Mouse (Mus musculus): ENCODE measurements around the gene Lat. TPM values are rescaled to one million over a fixed set of nuclear protein-coding genes. Genes with fewer than 3 reads are reported as not detected.
"Not testable (repeated sequence)": the region's sequence is repeated elsewhere in the genome, so short reads cannot be mapped to it uniquely, and the experiment has no call there.

Lat gene
- total RNA-seq, 2 experiments from 2014 or later, result 0.35 to 1.6 TPM

DNA sequence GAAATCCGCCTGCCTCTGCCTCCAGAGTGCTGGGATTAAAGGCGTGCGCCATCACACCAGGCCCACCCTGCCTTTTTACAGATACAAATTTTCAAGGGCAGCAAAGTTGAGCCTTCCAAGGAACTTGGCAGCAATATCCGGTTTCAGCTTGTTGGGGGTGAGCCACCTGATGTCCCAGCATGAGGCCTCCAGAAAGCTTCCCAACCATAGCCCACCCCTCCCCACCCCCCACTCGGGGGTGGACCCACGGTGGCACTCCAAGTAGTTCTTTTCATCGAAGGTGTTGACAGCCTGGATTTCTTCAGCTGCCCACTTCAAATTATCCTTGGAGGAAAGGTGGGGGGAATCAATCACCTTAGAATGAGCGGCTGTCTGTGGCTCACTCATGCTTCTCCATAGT is 30.5 kb downstream of the Lat start:
- ATAC-seq (replicated peaks; ENCODE audit: poor library complexity), result no peak

DNA sequence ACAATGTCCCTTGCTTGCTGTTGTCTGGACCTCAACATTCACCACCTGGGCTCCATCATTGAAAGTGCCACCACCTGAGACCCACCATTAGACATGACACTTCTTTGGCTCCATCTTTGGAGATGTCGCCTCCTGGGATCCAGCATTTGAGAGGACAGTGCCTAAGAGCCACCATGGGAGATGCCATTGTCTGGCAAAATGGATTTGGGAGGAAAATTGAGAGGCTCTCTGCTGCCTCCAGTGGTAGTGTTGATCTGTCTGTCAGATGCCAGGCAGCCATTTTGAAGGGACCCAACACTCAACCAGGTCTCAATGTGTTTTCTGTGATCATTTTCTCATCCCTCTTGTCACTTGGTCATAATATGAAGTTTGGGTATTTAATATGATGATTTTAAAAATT is 33.8 kb downstream of the Lat start:
- peak; percentile 65 for ATAC-seq (replicated peaks; ENCODE audit: poor library complexity)

DNA sequence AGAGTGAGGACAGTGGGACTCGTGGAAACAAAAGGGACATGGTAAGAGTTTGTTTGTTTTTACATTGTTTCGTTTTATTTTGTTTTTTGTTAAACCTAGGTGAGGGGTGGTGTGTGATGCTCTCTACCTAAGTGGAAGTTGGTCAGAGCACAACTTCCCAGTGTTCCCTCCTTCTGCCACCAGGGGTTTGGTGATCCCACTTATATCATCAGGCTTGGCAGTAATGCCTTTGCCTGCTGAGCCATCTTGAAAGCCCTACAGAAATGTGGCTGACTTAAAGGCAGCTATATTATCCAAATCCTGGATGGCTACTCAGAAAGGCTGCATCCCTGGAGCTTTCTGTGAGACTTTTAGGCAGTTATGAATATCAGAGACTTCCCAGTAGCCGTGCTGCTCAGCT is 36.7 kb downstream of the Lat start:
- no peak for ATAC-seq (replicated peaks; ENCODE audit: poor library complexity)

DNA sequence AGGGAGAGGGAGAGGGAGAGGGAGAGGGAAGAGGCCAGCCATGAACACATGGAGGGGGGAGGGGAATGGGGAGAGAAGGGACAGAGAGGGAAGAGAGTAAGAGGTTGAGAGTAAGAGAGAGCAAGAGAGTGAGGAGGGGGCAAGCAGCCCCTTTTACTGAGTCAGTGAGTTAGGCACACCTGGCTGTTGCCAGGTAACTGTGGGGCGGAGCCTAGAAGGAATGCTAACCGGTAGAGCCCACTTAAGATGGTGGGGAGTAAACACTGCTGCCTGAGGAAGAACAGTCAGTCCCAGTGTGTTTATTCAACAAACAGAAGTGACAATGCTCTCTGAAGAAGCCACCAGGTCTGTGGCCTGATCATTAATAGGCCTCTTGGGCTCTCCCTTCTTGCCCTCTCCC is 38.7 kb downstream of the Lat start:
- ATAC-seq (replicated peaks; ENCODE audit: poor library complexity), result no peak

DNA sequence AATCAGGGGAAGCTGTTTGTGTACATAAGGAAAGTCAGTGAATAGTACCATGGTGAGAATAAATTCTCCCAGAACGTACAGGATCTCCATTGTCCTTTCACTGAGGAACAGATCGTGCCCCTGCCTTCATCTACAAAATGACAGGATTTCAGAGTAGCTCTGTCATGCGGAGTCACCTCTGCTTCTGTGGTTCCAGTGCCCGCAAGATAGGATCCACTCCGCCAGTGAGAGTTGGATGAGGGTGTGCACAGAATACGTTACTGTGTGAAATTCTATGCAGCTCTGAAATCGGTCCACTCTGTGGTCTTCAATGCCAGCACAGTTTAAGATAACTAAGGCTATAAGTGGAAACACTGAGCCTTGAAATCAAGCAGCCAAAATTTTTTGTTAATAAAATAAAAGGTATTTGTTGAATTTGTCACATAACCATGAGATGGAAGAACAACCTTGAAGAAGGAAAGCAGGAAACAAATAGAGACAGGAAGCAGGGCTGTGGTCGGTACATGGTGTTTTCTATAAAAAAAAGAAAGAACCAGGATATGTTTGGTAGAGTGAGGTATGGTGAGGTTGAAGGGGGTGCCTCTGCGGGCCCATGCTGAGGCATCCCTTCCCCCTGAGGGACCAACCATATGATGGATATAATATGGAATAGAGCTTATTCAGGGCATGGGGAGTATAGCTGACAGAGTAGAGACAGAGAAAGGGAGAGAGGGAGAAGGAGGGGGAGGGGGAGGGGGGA is 39.3 kb downstream of the Lat start:
- 0 out of 2 replicates have a peak, but pooled peaks have one; percentile 29 for ATAC-seq (replicated peaks; ENCODE audit: poor library complexity)

DNA sequence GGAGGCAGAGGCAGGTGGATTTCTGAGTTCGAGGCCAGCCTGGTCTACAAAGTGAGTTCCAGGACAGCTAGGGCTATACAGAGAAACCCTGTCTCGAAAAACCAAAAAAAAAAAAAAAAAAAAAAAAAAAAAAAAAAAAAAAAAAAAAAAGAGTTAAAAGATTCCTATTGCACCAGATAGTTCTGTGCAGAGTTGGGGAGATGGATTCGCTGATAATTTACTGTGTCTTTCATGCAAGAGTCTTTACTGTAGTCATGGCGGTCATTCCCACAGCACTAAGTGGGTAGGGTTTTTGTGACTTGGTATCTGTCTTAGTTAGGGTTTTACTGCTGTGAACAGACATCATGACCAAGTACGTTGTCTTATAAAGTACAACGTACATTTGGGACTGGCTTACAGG is 40.5 kb downstream of the Lat start:
- not testable (repeated sequence) for ATAC-seq (replicated peaks; ENCODE audit: poor library complexity)

DNA sequence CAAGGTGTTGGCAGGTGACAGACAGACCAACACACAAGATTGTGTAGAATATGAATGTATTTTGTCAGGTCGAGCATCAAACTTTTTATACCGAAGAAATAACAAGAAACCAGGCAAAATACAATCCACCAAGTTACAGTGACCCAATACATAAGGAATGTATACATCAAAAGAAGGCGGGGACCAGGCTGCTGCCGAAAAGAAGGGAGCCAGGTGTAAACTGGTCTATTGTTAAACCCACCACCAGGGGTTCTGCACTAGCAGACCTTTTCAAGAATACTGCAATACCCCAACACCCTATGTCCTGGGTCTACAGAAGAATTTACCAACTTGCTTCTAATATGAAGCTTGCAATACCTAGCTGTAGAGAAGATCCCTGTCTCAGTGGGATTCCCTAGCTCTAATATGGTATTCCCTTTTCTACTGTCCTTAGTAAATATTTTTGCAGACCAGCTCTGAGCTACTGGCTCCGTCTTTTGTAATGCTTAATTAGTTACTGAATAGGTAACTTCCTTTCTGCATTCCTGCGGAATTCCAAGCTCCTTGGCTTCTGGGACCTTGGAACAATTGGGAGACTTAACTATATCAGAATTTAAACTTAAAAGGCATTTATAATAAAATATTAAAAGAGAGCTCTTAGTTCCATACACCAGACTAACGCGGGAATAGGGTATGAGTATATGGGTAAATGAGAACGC is 43.6 kb downstream of the Lat start:
- not testable (repeated sequence) for ATAC-seq (replicated peaks; ENCODE audit: poor library complexity)

DNA sequence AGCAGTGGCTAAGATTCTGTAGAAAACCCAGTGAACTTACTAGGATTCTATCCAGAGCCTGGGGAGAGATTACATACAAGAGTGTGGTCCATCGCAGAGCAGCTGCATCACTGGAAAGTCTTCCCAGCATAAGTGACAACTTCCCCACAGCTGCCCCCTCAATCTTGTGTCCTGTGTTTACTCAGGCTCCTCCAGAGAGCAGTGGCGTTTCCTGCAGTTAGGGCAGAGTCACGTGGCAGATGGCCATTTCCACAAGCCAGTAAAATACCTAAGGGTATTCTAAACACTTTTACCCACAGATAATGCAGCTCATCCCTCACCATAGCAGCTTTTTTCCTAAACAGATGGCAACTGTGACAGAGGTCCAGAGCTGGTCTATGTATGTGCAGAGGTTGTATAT is 44.6 kb downstream of the Lat start:
- ATAC-seq (replicated peaks; ENCODE audit: poor library complexity), result no peak

DNA sequence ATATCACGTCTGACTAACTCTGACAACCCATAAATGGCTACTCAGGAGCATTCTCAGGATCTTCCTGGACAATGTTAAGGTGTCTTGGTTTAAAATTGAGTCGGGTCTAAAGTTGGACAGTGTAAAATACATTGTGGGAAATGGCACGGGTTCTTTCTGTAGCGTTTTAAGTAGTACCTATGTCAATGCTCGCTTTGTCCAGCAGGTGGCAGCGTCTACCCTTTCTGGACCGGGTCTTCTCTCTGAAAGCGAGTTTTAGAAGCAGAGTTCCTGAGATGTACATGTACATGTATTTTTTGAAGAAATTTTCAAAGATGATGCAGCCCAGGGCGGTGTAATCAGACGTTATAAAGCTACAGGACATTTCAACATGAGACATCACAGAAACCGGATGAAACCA is 45.6 kb downstream of the Lat start:
- peak; percentile 93 for ATAC-seq (replicated peaks; ENCODE audit: poor library complexity)

DNA sequence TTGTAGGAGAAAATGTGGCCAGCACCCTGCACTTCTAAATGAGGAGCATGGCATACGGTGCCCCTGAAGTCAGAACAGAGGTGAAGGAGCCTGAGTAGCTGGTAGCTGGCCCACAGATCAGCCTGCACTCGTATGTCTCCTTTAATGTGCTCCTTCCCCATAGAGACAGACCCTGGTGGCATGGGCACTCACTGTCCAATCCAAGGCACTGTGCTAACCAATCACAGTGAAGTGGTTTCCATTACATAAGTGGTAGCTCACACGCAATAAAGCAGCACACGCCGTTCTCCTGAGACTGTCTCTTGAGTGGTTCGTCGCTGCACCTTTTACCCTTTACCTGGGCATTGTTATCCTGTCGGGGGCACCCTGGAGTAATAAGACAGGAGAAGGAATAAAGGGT is 55.1 kb downstream of the Lat start:
- peak; percentile 69 for ATAC-seq (replicated peaks; ENCODE audit: poor library complexity)

Other genes with a start within 250 kb of the Lat start
- gene Xpo6, start 169.1 kb downstream of the Lat start, total RNA-seq (2015), result 124 and 125 TPM in 2 replicates
- gene Xpo6, start 169.1 kb downstream of the Lat start, total RNA-seq (2017), result 38.4 and 51.4 TPM in 2 replicates
- 0.95 and 1.7 TPM in 2 replicates for gene Sbk1, start 97.0 kb downstream of the Lat start, total RNA-seq (2015)
- 1.5 and 2.0 TPM in 2 replicates for gene Sbk1, start 97.0 kb downstream of the Lat start, total RNA-seq (2017)
- gene Spns1, start 7.9 kb upstream of the Lat start, total RNA-seq (2015), result 8.3 and 8.4 TPM in 2 replicates
- 8.4 and 16.2 TPM in 2 replicates for gene Spns1, start 7.9 kb upstream of the Lat start, total RNA-seq (2017)
- gene Nfatc2ip, start 27.2 kb upstream of the Lat start, total RNA-seq (2015), result 11.4 and 12.2 TPM in 2 replicates
- 14.9 and 15.3 TPM in 2 replicates for gene Nfatc2ip, start 27.2 kb upstream of the Lat start, total RNA-seq (2017)
- gene Cd19, start 45.3 kb upstream of the Lat start, total RNA-seq (2015), result not detected in 2 replicates
- not detected in 2 replicates for gene Cd19, start 45.3 kb upstream of the Lat start, total RNA-seq (2017)
- gene Rabep2, start 59.2 kb upstream of the Lat start, total RNA-seq (2015), result 4.0 and 4.9 TPM in 2 replicates
- 12.9 and 19.5 TPM in 2 replicates for gene Rabep2, start 59.2 kb upstream of the Lat start, total RNA-seq (2017)
- not detected in 2 replicates for gene Atp2a1, start 93.5 kb upstream of the Lat start, total RNA-seq (2015)
- gene Atp2a1, start 93.5 kb upstream of the Lat start, total RNA-seq (2017), result not detected in 2 replicates
- 33.4 and 36.3 TPM in 2 replicates for gene Sh2b1, start 105.9 kb upstream of the Lat start, total RNA-seq (2015)
- gene Sh2b1, start 105.9 kb upstream of the Lat start, total RNA-seq (2017), result 19.3 and 20.1 TPM in 2 replicates
- 89.9 and 97.9 TPM in 2 replicates for gene Tufm, start 117.8 kb upstream of the Lat start, total RNA-seq (2015)
- 85.6 and 89.2 TPM in 2 replicates for gene Tufm, start 117.8 kb upstream of the Lat start, total RNA-seq (2017)
- gene Atxn2l, start 133.9 kb upstream of the Lat start, total RNA-seq (2015), result 86.9 and 88.6 TPM in 2 replicates
- gene Atxn2l, start 133.9 kb upstream of the Lat start, total RNA-seq (2017), result 29.0 and 29.5 TPM in 2 replicates
- 198 and 210 TPM in 2 replicates for gene Eif3c, start 196.8 kb upstream of the Lat start, total RNA-seq (2015)
- gene Eif3c, start 196.8 kb upstream of the Lat start, total RNA-seq (2017), result 226 and 261 TPM in 2 replicates
- gene Apobr, start 215.4 kb upstream of the Lat start, total RNA-seq (2015), result 1.1 and 1.9 TPM in 2 replicates
- 4.2 and 4.9 TPM in 2 replicates for gene Apobr, start 215.4 kb upstream of the Lat start, total RNA-seq (2017)
- gene Cln3, start 216.2 kb upstream of the Lat start, total RNA-seq (2015), result 33.0 and 36.3 TPM in 2 replicates
- 9.2 and 19.9 TPM in 2 replicates for gene Cln3, start 216.2 kb upstream of the Lat start, total RNA-seq (2017)
- 0.81 TPM in 1 of 2 replicates, not detected in the other for gene Il27, start 225.4 kb upstream of the Lat start, total RNA-seq (2015)
- gene Il27, start 225.4 kb upstream of the Lat start, total RNA-seq (2017), result 0.29 and 1.1 TPM in 2 replicates